Mouse (Mus musculus): ENCODE measurements at regions not wholly inside any gene's neighbourhood (a gene's known extent, or its start where the extent isn't known, plus 50 kb on each side); places are given as distances from the start of the nearest gene placed in this dataset.
A peak's percentile ranks its signal among the peaks of the same experiment; 100 is the strongest.
"Not testable (repeated sequence)": the region's sequence is repeated elsewhere in the genome, so short reads cannot be mapped to it uniquely, and the experiment has no call there.

GRCm38 (mm10) chr3:117117838-117118237 lies 149.1 kb upstream of the Palmd start:
- DNase-seq (ENCODE audit: low spot score in 2 of 2) = no peak

- DNase-seq (ENCODE audit: low spot score in 2 of 2) = no peak
Observed at GRCm38 (mm10) chr3:117116210-117116609, 147.4 kb upstream of the Palmd start.

- DNase-seq (ENCODE audit: low spot score in 2 of 2) = no peak
Observed at GRCm38 (mm10) chr3:117112766-117113165, 144.0 kb upstream of the Palmd start.

GRCm38 (mm10) chr3:117112304-117112703 lies 143.5 kb upstream of the Palmd start:
- no peak for DNase-seq (ENCODE audit: low spot score in 2 of 2)

- no peak for DNase-seq (ENCODE audit: low spot score in 2 of 2)
Observed at GRCm38 (mm10) chr3:117108966-117109700, 140.3 kb upstream of the Palmd start.

GRCm38 (mm10) chr3:117107986-117108385 lies 139.2 kb upstream of the Palmd start:
- no peak for DNase-seq (ENCODE audit: low spot score in 2 of 2)

- DNase-seq (ENCODE audit: low spot score in 2 of 2) = no peak
Observed at GRCm38 (mm10) chr3:117107378-117107777, 138.6 kb upstream of the Palmd start.

GRCm38 (mm10) chr3:117087646-117088045 lies 118.9 kb upstream of the Palmd start:
- DNase-seq (ENCODE audit: low spot score in 2 of 2) = no peak

GRCm38 (mm10) chr3:117076734-117077133 lies 107.9 kb upstream of the Palmd start:
- DNase-seq (ENCODE audit: low spot score in 2 of 2) = no peak

- DNase-seq (ENCODE audit: low spot score in 2 of 2) = no peak
Observed at GRCm38 (mm10) chr3:117073399-117073798, 104.6 kb upstream of the Palmd start.

- no peak for DNase-seq (ENCODE audit: low spot score in 2 of 2)
Observed at GRCm38 (mm10) chr3:117072998-117073397, 104.2 kb upstream of the Palmd start.

- no peak for DNase-seq (ENCODE audit: low spot score in 2 of 2)
Observed at GRCm38 (mm10) chr3:117071851-117072250, 103.1 kb upstream of the Palmd start.

GRCm38 (mm10) chr3:117067470-117068053 lies 98.8 kb upstream of the Palmd start:
- DNase-seq (ENCODE audit: low spot score in 2 of 2) = no peak

- DNase-seq (ENCODE audit: low spot score in 2 of 2) = no peak
Observed at GRCm38 (mm10) chr3:117065904-117066303, 97.1 kb upstream of the Palmd start.

- DNase-seq (ENCODE audit: low spot score in 2 of 2) = peak in 1 of 2 experiments; percentile 2
Observed at GRCm38 (mm10) chr3:117061831-117062230, 93.0 kb upstream of the Palmd start.

- DNase-seq (ENCODE audit: low spot score in 2 of 2) = no peak
Observed at GRCm38 (mm10) chr3:117061182-117061581, 92.4 kb upstream of the Palmd start.

- not testable (repeated sequence) for DNase-seq (ENCODE audit: low spot score in 2 of 2)
Observed at GRCm38 (mm10) chr3:117054711-117055110, 85.9 kb upstream of the Palmd start.

- no peak for DNase-seq (ENCODE audit: low spot score in 2 of 2)
Observed at GRCm38 (mm10) chr3:117051431-117051830, 82.6 kb upstream of the Palmd start.

GRCm38 (mm10) chr3:117050909-117051308 lies 82.1 kb upstream of the Palmd start:
- DNase-seq (ENCODE audit: low spot score in 2 of 2) = no peak

- no peak for DNase-seq (ENCODE audit: low spot score in 2 of 2)
Observed at GRCm38 (mm10) chr3:117049410-117049809, 80.6 kb upstream of the Palmd start.

GRCm38 (mm10) chr3:117044809-117045208 lies 76.0 kb upstream of the Palmd start:
- DNase-seq (ENCODE audit: low spot score in 2 of 2) = no peak

GRCm38 (mm10) chr3:117044304-117044703 lies 75.5 kb upstream of the Palmd start:
- DNase-seq (ENCODE audit: low spot score in 2 of 2) = no peak

- DNase-seq (ENCODE audit: low spot score in 2 of 2) = no peak
Observed at GRCm38 (mm10) chr3:117038928-117039300, 70.1 kb upstream of the Palmd start.

Measured in left cerebral cortex, adult 18-20 months (tissue).